Mouse (Mus musculus) brain, embryonic 14.5 days (tissue): ENCODE measurements at regions not wholly inside any gene's neighbourhood (a gene's known extent, or its start where the extent isn't known, plus 50 kb on each side); places are given as distances from the start of the nearest gene placed in this dataset.

Experiments used
- CTCF ChIP-seq: fragments of 200-500 bp; IDR thresholded peaks from 2 replicates; pipeline ENCODE4 v1.5.1; 2012; ENCODE audit warnings: inconsistent platforms, mild to moderate bottlenecking, moderate library complexity, borderline replicate concordance; ENCODE audit not compliant: insufficient read depth, insufficient read length; ENCODE audit errors: extremely low read depth
- POLR2A ChIP-seq: fragments of 200-500 bp; IDR thresholded peaks from 2 replicates; pipeline ENCODE4 v1.6.1; 2012; ENCODE audit warnings: mild to moderate bottlenecking, inconsistent platforms, borderline replicate concordance; ENCODE audit not compliant: poor library complexity, insufficient read depth, insufficient read length, severe bottlenecking; ENCODE audit errors: extremely low read depth

GRCm38 (mm10) chr13:37654651-37655050 lies 123.5 kb upstream of the Rreb1 start:
- no peak for TF ChIP-seq POLR2A
- TF ChIP-seq CTCF: no peak
